In the genomic region with DNA sequence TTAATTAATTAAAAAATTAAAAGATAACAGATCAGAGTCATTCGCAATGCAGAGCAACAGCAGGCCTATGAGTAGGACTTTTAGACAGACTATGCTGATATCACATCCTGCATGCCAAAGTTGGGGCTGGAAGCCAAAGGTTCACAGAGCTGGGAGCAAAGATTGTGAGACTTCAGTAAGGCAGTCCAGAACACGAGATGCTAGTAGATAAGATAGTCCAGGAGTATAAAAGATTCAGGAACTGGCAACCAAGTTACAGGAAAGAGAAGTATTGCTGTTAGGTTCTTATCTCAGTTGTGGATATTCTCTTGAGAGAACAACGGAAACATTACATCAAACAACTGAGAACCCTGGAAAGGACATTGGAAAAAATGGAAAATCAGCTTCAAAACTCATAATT, we compare ENCODE assay signal across 19 mouse cellular contexts. TPM values are rescaled to one million over a fixed set of nuclear protein-coding genes. Genes with fewer than 3 reads are reported as not detected.
A peak's percentile ranks its signal among the peaks of the same experiment; 100 is the strongest.
DNase-seq lines count a peak whose midpoint lies in the region; ATAC-seq lines count a peak whose summit lies in the region.
"Had no signal": no experiment of that assay in that cellular context is flagged by ENCODE, and none has a peak within 500 bp of the region (broad histone marks: within the 10 kb centered on the region; RNA-seq: fewer than 3 reads in every experiment).

No protein-coding gene starts in this region.

- H3K9me3 ChIP-seq in kidney, embryonic 14.5 days (ENCODE audit: control insufficient read depth, low read length), result no peaks in the 10 kb centered on the region
- H3K9me3 ChIP-seq: forebrain, embryonic 12.5 days; limb, embryonic 15.5 days; stomach, embryonic 15.5 days had no signal

- H3K9ac ChIP-seq in kidney, embryonic 14.5 days (ENCODE audit: low read depth, low read length), result no peak overlapping the region
- H3K9ac ChIP-seq: forebrain, embryonic 12.5 days; hindbrain, embryonic 14.5 days; limb, embryonic 15.5 days; lung, embryonic 14.5 days; stomach, embryonic 15.5 days had no signal

- peak; percentile 25 for DNase-seq in adrenal gland, adult 2 months
- no peak for DNase-seq in adrenal gland, postnatal 4 days (ENCODE audit: low spot score in 2 of 2)
- peak; percentile 63 for DNase-seq in kidney, adult 11 months
- DNase-seq in heart, postnatal 10 days, result peak; percentile 29 to 33
- peak; percentile 67 to 68 for DNase-seq in kidney, postnatal 36 days
- DNase-seq in left cerebral cortex, adult 18-20 months (ENCODE audit: low spot score in 2 of 2), result no peak
- DNase-seq in left cerebral cortex, postnatal 10 days (ENCODE audit: extremely low spot score in 1 of 2, low spot score in 2 of 2), result no peak
- DNase-seq: cerebellum, adult 11 months; cerebellum, postnatal 14 days; embryo, embryonic 11 days; gastrocnemius, postnatal 36 days; lung, embryonic 14.5 days; spleen, adult 18-20 months; thymus, adult 2 months had no signal

- intact Hi-C loops in heart, postnatal 10 days (cut with DNase I), result no loop called here
- intact Hi-C loops in left cerebral cortex, postnatal 10 days (cut with DNase I), result no loop called here

- peaks cover 9% of the 10 kb centered on the region; the same call in 1 of the 2 replicates for H3K27me3 ChIP-seq in kidney, embryonic 14.5 days (ENCODE audit: control insufficient read depth, insufficient read depth, low read length)
- H3K27me3 ChIP-seq: stomach, embryonic 15.5 days had no signal

- H3K27ac ChIP-seq in kidney, embryonic 14.5 days (ENCODE audit: low read depth, low read length), result no peak overlapping the region
- H3K27ac ChIP-seq: forebrain, embryonic 12.5 days; hindbrain, embryonic 14.5 days; limb, embryonic 15.5 days; stomach, embryonic 15.5 days had no signal

- no peak for ATAC-seq in kidney, embryonic 14.5 days (ENCODE audit: low FRiP score, low TSS enrichment)

- 75% methylated on average over 3 of the region's 3 CpGs for WGBS in kidney, embryonic 14.5 days

- no peak overlapping the region for H3K4me2 ChIP-seq in kidney, embryonic 14.5 days (replicated peaks; ENCODE audit: low read depth, low read length)
- H3K4me2 ChIP-seq: forebrain, embryonic 12.5 days; hindbrain, embryonic 14.5 days; limb, embryonic 15.5 days; lung, embryonic 14.5 days; stomach, embryonic 15.5 days had no signal

- H3K36me3 ChIP-seq in kidney, embryonic 14.5 days (ENCODE audit: control insufficient read depth, insufficient read depth, low read length), result no peaks in the 10 kb centered on the region
- H3K36me3 ChIP-seq: forebrain, embryonic 12.5 days; limb, embryonic 15.5 days; stomach, embryonic 15.5 days had no signal

- H3K4me3 ChIP-seq in kidney, embryonic 14.5 days (ENCODE audit: low read length), result no peak overlapping the region
- H3K4me3 ChIP-seq: forebrain, embryonic 12.5 days; limb, embryonic 15.5 days; stomach, embryonic 15.5 days had no signal

- peaks cover 3% of the 10 kb centered on the region; the same call in 1 of the 2 replicates for H3K4me1 ChIP-seq in kidney, embryonic 14.5 days (ENCODE audit: control insufficient read depth, insufficient read depth, low read length)

RNA-seq across cellular contexts. Expression of gene Zfp688, which starts 4.5 kb away (rescaled TPM):
- 10 to 100 TPM; 13.3 to 15.3 TPM for total RNA-seq in adrenal gland, adult 2 months (2021)
- polyA plus RNA-seq in adrenal gland, adult 2 months (2012; rRNA removed), result 30.2 and 33.8 TPM in 2 replicates
- total RNA-seq in adrenal gland, postnatal 4 days (2021), result 10 to 100 TPM; 21.0 to 24.8 TPM
- 26.8 and 27.6 TPM in 2 replicates for polyA plus RNA-seq in kidney, embryonic 14.5 days (2014; fragmentation: Nextera tagmentation; extraction: Ambion mirVana)
- 1 to 10 TPM; 3.8 to 6.2 TPM for total RNA-seq in heart, postnatal 10 days (2021)
- total RNA-seq in left cerebral cortex, adult 18-20 months (2021), result 10 to 100 TPM; 12.7 to 15.7 TPM
- 10 to 100 TPM; 11.4 to 14.1 TPM for total RNA-seq in left cerebral cortex, postnatal 10 days (2021)

RNA-seq across cellular contexts. Expression of gene Zfp764, which starts 19.7 kb away (rescaled TPM):
- total RNA-seq in adrenal gland, adult 2 months (2021), result 1 to 10 TPM; 5.0 to 8.1 TPM
- polyA plus RNA-seq in adrenal gland, adult 2 months (2012; rRNA removed), result 4.1 and 4.5 TPM in 2 replicates
- total RNA-seq in adrenal gland, postnatal 4 days (2021), result 1 to 10 TPM; 7.8 to 8.0 TPM
- 6.8 and 8.8 TPM in 2 replicates for polyA plus RNA-seq in kidney, embryonic 14.5 days (2014; fragmentation: Nextera tagmentation; extraction: Ambion mirVana)
- 1 to 10 TPM; 4.7 TPM for total RNA-seq in heart, postnatal 10 days (2021)
- 1 to 10 TPM; 4.3 to 4.8 TPM for total RNA-seq in left cerebral cortex, adult 18-20 months (2021)
- total RNA-seq in left cerebral cortex, postnatal 10 days (2021), result 1 to 10 TPM; 3.6 to 4.7 TPM

RNA-seq across cellular contexts. Expression of gene Zfp689, which starts 22.6 kb away (rescaled TPM):
- total RNA-seq in adrenal gland, adult 2 months (2021), result 1 to 10 TPM; 3.9 to 4.6 TPM
- 7.0 and 7.1 TPM in 2 replicates for polyA plus RNA-seq in adrenal gland, adult 2 months (2012; rRNA removed)
- total RNA-seq in adrenal gland, postnatal 4 days (2021), result 1 to 10 TPM; 7.3 to 7.4 TPM
- polyA plus RNA-seq in kidney, embryonic 14.5 days (2014; fragmentation: Nextera tagmentation; extraction: Ambion mirVana), result 6.4 and 10.8 TPM in 2 replicates
- 1 to 10 TPM; 2.7 to 3.0 TPM for total RNA-seq in heart, postnatal 10 days (2021)
- 1 to 10 TPM; 5.4 to 6.2 TPM for total RNA-seq in left cerebral cortex, adult 18-20 months (2021)
- 1 to 10 TPM; 6.3 to 6.8 TPM for total RNA-seq in left cerebral cortex, postnatal 10 days (2021)

RNA-seq across cellular contexts. Expression of gene E430018J23Rik, which starts 32.9 kb away (rescaled TPM):
- total RNA-seq in adrenal gland, adult 2 months (2021), result 10 to 100 TPM in 1 of 2 experiments, 1 to 10 TPM in 1; 7.1 to 10.3 TPM
- polyA plus RNA-seq in adrenal gland, adult 2 months (2012; rRNA removed), result 8.9 and 10.0 TPM in 2 replicates
- 10 to 100 TPM; 11.7 to 12.8 TPM for total RNA-seq in adrenal gland, postnatal 4 days (2021)
- 5.5 and 8.0 TPM in 2 replicates for polyA plus RNA-seq in kidney, embryonic 14.5 days (2014; fragmentation: Nextera tagmentation; extraction: Ambion mirVana)
- 1 to 10 TPM; 4.7 to 5.7 TPM for total RNA-seq in heart, postnatal 10 days (2021)
- 1 to 10 TPM; 7.4 to 7.6 TPM for total RNA-seq in left cerebral cortex, adult 18-20 months (2021)
- total RNA-seq in left cerebral cortex, postnatal 10 days (2021), result 1 to 10 TPM; 6.1 to 6.6 TPM

RNA-seq across cellular contexts. Expression of gene Prr14, which starts 33.1 kb away (rescaled TPM):
- total RNA-seq in adrenal gland, adult 2 months (2021), result 10 to 100 TPM; 49.0 to 56.8 TPM
- 73.2 and 87.0 TPM in 2 replicates for polyA plus RNA-seq in adrenal gland, adult 2 months (2012; rRNA removed)
- 10 to 100 TPM; 52.3 to 54.8 TPM for total RNA-seq in adrenal gland, postnatal 4 days (2021)
- polyA plus RNA-seq in kidney, embryonic 14.5 days (2014; fragmentation: Nextera tagmentation; extraction: Ambion mirVana), result 40.9 and 48.4 TPM in 2 replicates
- total RNA-seq in heart, postnatal 10 days (2021), result 10 to 100 TPM; 27.1 to 27.4 TPM
- total RNA-seq in left cerebral cortex, adult 18-20 months (2021), result 10 to 100 TPM; 24.6 to 33.0 TPM
- total RNA-seq in left cerebral cortex, postnatal 10 days (2021), result 10 to 100 TPM; 31.9 to 33.1 TPM

Comparison
In these comparisons a context has a peak if more than half of its experiments do, and no peak if none do; other contexts are left out.
1. DNase-seq: peak in adrenal gland, adult 2 months (single experiment), kidney, adult 11 months (single experiment), heart, postnatal 10 days (2 of 2) and kidney, postnatal 36 days (2 of 2); none in adrenal gland, postnatal 4 days (0 of 2), left cerebral cortex, adult 18-20 months (0 of 2) and left cerebral cortex, postnatal 10 days (0 of 2).